Mouse (Mus musculus) thymus, adult 2 months (tissue): ENCODE data around the gene Rbm19. TPM values are rescaled to one million over a fixed set of nuclear protein-coding genes. Genes with fewer than 3 reads are reported as not detected.
"Not testable (repeated sequence)": the region's sequence is repeated elsewhere in the genome, so short reads cannot be mapped to it uniquely, and the experiment has no call there.

Experiments
- DNase-seq: peaks from one replicate; pipeline ENCODE4 v3.0.0; 2021
- H3K27ac ChIP-seq: fragments of 200-500 bp; 2 replicates; pipeline ENCODE4 v1.5.1; 2012; ENCODE audit warnings: low read length, control low read depth; ENCODE audit not compliant: control insufficient read depth, insufficient read depth
- H3K27me3 ChIP-seq: fragments of 200-500 bp; 2 replicates; pipeline ENCODE4 v1.6.1; 2012; ENCODE audit warnings: mild to moderate bottlenecking, low read length, moderate library complexity, mixed read lengths; ENCODE audit not compliant: control insufficient read depth, insufficient read depth
- H3K36me3 ChIP-seq: fragments of 200-500 bp; 2 replicates; pipeline ENCODE4 v1.6.1; 2012; ENCODE audit warnings: mild to moderate bottlenecking, low read length, moderate library complexity; ENCODE audit not compliant: control insufficient read depth, insufficient read depth
- H3K4me1 ChIP-seq: fragments of 200-500 bp; replicated peaks from 2 replicates; pipeline ENCODE4 v1.6.1; 2012; ENCODE audit warnings: low read length; ENCODE audit not compliant: control insufficient read depth, insufficient read depth
- H3K4me3 ChIP-seq: fragments of 200-500 bp; 2 replicates; pipeline ENCODE4 v1.5.1; 2012; ENCODE audit warnings: mild to moderate bottlenecking, low read length, control low read depth, moderate library complexity; ENCODE audit not compliant: control insufficient read depth, insufficient read depth
- CTCF ChIP-seq: fragments of 200-500 bp; IDR thresholded peaks from 2 replicates; pipeline ENCODE4 v1.5.1; 2012; ENCODE audit warnings: mild to moderate bottlenecking, control low read depth, low read length, moderate library complexity, borderline replicate concordance; ENCODE audit not compliant: control insufficient read depth, poor library complexity, insufficient read depth; ENCODE audit errors: extremely low read depth
- POLR2A ChIP-seq: fragments of 200-500 bp; IDR thresholded peaks from 2 replicates; pipeline ENCODE4 v1.6.1; 2012; ENCODE audit warnings: mild to moderate bottlenecking, low read length, control low read depth, moderate library complexity; ENCODE audit not compliant: control insufficient read depth, poor library complexity, insufficient read depth; ENCODE audit errors: extremely low read depth
- WGBS: fragments of 180-500 bp; shearing (Covaris S2); methylation state at CpG from one replicate; pipeline ENCODE4 v1.1.7; 2018; 5-methylcytosine and 5-hydroxymethylcytosine counted together
- polyA plus RNA-seq: library from polyadenylated mRNA; depleted of rRNA; stranded (reverse); fragments of >200 nt; gene quantifications from 2 replicates; pipeline ENCODE4 v1.2.3, GENCODE M21; 2012

The Rbm19 gene
- polyA plus RNA-seq, 1 experiment, result 19.6 TPM

DNA sequence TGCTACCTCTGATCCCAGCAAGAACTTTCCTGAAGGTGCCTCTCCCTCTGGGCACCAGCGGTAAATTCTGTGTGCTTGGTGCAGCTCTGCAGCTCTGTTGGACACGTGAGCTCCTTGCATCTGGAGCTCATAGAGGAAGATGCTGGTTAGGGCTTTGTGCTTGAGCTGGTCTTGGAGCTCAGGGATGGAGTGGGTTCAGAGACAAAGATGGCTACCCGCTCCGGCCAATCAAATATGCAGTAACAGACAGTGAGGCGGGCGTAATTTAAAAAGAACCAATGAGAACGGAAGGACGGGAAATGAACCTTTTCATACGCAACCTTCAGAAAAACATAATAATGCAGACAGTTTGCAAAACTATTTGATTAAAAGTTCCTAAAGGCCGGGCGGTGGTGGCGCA is 1.9 kb upstream of the Rbm19 start:
- DNase-seq, result no peak
- no peaks in the 10 kb centered on the region; the same call in 1 of the 2 replicates for H3K36me3 ChIP-seq
- peaks cover 4% of the 10 kb centered on the region for H3K4me1 ChIP-seq
- no peak overlapping the region for H3K4me3 ChIP-seq
- no peak overlapping the region for H3K27ac ChIP-seq
- H3K27me3 ChIP-seq, result no peaks in the 10 kb centered on the region
- 92% methylated on average over 12 of the region's 12 CpGs for WGBS
- TF ChIP-seq POLR2A (no peak), CTCF (no peak)

DNA sequence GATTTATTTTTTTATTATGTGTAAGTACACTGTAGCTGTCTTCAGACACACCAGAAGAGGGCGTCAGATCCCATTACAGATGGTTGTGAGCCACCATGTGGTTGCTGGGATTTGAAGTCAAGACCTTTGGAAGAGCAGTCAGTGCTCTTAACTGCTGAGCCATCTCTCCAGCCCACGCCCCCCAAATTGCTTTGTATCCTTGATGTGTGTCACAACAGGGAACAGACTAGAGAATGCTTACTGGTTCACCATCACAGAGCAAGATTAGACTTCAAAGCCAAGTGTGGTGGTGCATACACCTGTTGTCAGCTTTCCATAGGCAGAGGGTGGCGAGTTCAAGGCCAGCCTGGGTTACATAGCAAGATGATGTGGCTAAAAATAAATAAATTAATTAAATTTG is 896 bp downstream of the Rbm19 start:
- not testable (repeated sequence) for H3K27ac ChIP-seq, H3K4me1 ChIP-seq, H3K36me3 ChIP-seq, H3K27me3 ChIP-seq, H3K4me3 ChIP-seq, DNase-seq
- WGBS, result 71% methylated on average over 3 of the region's 3 CpGs

DNA sequence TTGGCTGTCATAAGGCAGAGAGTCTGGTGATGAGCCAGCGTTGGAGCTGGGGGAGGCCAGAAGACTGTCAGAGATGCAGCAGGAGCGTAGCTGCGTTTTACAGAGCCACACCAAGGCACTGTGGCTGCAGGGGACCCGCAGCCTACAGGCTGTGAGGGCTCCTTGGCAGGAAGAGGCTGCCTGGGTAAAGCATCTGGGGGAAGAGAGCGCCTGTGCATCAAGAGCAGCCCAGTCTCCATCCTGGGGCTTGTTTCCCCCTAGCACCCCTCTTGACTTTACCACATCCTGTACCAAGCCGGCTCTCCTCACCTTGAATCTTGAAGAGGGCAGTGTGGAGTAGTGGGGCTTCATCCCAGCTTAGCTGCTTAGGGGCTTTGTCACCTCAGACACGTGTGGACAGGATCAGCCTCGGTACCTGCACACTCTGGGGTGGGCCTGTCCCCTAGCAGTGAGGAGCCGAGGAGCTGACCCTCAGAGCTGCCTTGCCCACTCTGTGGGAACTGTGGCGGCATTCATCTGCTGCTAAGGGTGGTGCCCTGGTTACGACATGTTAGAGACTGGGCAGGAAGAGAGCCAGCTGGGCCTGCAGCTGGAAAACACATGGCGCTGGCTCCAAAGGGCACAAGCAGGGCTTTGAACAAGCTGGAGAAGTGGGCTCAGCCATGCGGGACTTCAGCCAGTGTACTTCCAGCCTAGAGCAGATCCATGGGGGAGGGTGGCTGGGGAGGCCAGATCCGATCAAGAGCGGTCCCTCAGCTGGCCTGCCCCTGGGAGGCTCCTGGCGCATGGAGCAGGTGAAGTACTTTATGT is 8.8 kb downstream of the Rbm19 start:
- TF ChIP-seq POLR2A (no peak), CTCF (no peak)
- no peaks in the 10 kb centered on the region; the same call in 1 of the 2 replicates for H3K36me3 ChIP-seq
- H3K27me3 ChIP-seq, result no peaks in the 10 kb centered on the region
- H3K4me1 ChIP-seq, result peaks cover 24% of the 10 kb centered on the region
- 0 out of 2 replicates have a peak overlapping the region, but pooled peaks have one; percentile 6 for H3K4me3 ChIP-seq
- peak overlapping the region; percentile 91 for H3K27ac ChIP-seq
- 25% methylated on average over 16 of the region's 16 CpGs for WGBS
- DNase-seq, result peak; percentile 75

DNA sequence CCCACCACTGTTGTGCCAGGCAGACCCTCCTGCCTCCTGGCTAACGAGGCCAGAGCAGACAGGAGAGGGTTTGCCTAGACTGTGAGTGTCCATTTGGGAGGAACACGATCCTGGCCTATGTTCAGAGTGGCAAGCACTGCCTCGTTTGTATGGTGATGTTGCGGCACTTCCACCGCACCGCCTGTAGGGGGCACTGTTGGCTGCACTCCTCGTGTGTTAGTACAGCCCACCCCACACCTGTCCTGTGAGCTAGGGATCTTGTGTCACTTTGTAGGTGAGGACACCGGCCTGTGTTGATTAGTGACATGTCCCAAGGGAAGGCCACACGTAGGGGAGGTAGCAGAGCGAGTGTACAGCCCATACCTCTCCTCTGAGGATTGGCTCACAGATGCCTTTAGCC is 11.4 kb downstream of the Rbm19 start:
- no peak overlapping the region for H3K27ac ChIP-seq
- peak; percentile 44 for DNase-seq
- H3K36me3 ChIP-seq, result no peaks in the 10 kb centered on the region; the same call in 1 of the 2 replicates
- peaks cover 26% of the 10 kb centered on the region for H3K4me1 ChIP-seq
- no peaks in the 10 kb centered on the region for H3K27me3 ChIP-seq
- no peak overlapping the region for H3K4me3 ChIP-seq
- no peak for TF ChIP-seq POLR2A
- peak; percentile 89 for TF ChIP-seq CTCF
- WGBS, result 71% methylated on average over 10 of the region's 10 CpGs

DNA sequence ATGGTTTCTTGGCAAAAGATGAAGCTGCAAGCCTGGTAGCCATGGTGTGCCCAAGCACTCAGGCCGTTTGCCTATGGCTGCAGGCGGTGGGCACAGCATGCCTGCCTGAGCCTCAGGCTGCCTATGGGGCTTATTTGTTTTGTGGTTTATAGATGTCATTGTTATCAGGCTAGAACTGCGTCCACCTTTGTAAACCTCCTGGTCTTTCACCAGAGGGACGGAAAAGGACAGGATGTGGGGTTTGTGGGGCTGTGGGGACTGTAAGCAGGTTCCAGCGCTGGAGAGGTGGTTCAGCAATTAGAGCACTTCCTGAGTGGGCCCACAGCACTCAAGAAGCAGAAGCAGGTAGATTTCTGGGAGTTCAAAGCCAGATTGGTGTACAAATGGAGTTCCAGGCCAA is 12.2 kb downstream of the Rbm19 start:
- WGBS, result 73% methylated on average over 5 of the region's 5 CpGs
- Histone ChIP-seq H3K27me3 (no peaks in the 10 kb centered on the region), H3K27ac (no peak overlapping the region), H3K36me3 (no peaks in the 10 kb centered on the region), H3K4me1 (peaks cover 26% of the 10 kb centered on the region), H3K4me3 (no peak overlapping the region)
- no peak for DNase-seq
- TF ChIP-seq POLR2A, result no peak

DNA sequence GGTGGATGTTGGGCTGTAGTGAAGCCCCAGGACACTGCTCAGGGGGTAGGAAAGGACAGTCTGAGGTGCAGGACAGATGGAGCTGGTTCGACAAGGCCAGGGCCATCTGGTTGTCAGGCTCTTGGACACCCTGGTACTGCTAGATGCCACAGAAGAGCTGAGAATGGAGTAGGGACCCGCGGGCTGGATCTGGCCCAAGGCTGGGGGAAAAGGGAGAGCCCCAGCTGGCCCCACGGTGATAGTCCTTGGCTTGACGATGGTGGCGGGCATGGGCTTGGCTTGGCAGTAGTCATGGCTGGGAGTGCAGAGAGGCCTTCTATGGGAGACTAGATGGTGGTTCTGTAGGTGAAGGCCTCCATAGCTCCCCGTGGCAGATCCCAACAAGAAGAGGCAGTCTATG is 12.8 kb downstream of the Rbm19 start:
- H3K36me3 ChIP-seq, result no peaks in the 10 kb centered on the region
- TF ChIP-seq CTCF (no peak), POLR2A (no peak)
- no peaks in the 10 kb centered on the region for H3K27me3 ChIP-seq
- no peak for DNase-seq
- no peak overlapping the region for H3K4me3 ChIP-seq
- WGBS, result 97% methylated on average over 7 of the region's 7 CpGs
- no peak overlapping the region for H3K27ac ChIP-seq
- H3K4me1 ChIP-seq, result peaks cover 23% of the 10 kb centered on the region

DNA sequence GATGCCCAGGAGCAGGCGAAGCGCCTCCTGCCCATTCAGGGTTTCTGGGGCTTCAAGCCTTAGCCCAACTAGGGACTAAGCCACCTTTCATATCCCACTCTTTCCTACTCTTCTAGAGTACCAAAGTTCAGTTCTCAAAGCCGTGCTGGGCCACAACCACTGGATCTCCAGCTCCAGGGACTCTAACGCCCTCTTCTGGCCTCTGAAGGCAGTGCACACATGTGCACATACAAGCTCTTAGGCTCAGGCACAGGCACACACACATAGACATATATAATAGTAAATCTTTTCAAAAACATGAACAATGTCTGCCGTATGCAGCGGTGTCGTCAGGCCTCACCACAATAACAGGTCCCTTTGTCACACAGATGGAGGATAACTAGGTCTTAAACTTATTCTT is 13.5 kb downstream of the Rbm19 start:
- Histone ChIP-seq H3K4me1 (peaks cover 17% of the 10 kb centered on the region), H3K4me3 (no peak overlapping the region), H3K36me3 (no peaks in the 10 kb centered on the region), H3K27me3 (no peaks in the 10 kb centered on the region), H3K27ac (no peak overlapping the region)
- no peak for DNase-seq
- WGBS, result 96% methylated on average over 7 of the region's 7 CpGs
- TF ChIP-seq CTCF, result no peak
- TF ChIP-seq POLR2A, result no peak
